Mouse (Mus musculus): ENCODE measurements around the gene Gm13119.
A peak's percentile ranks its signal among the peaks of the same experiment; 100 is the strongest.
"Not testable (repeated sequence)": the region's sequence is repeated elsewhere in the genome, so short reads cannot be mapped to it uniquely, and the experiment has no call there.

Gm13119 gene

GRCm38 (mm10) chr4:144357642-144358041 is at the start of gene Gm13119:
Gene Gm13119 (plus strand): TSS chr4:144357942.
- not testable (repeated sequence) for DNase-seq

GRCm38 (mm10) chr4:144312666-144313460 is 44.9 kb upstream of the Gm13119 start:
- DNase-seq = not testable (repeated sequence)

DNA sequence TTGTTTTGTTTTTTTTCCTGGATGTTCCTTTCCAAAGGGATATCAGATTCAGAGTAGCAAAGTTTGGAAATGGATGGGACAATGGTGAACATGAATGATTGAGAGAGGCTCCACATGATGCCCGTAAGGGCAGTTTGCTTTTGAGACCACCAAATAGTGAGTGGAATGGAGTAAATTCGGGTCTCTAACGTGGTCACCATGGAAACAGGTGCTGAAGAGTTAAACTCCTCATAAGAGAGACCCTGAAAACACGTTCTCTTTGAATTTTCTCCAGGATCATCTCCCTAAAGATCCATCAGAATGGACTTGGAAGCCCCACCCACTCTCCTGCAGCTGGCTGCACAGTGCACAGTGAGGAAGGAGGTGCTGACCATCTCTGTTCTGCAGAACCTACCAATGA is 27.8 kb upstream of the Gm13119 start, which contains the start of gene Gm13128:
Gene Gm13128, plus strand, starts transcription at position 301 of the 400 bp plus-strand sequence.
- DNase-seq = not testable (repeated sequence)

DNA sequence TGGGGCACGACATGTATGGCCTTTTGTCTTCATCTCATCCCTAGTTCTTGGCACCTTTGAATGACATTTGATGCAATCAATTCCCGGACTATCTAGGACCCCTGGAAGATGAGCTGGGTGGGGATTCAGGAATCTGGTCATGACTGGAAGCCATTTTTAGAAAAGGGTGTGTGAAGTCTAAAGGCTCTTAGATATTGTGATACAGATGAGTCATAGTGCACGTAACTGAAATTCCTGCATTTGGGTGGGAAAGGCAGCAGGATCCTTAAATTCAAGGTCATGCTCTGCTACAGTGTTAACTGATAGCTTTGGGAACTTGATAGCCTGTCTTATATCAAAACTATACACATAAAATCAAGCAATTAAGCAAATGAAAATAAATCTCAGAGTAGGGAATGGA is 21.9 kb upstream of the Gm13119 start:
- DNase-seq = not testable (repeated sequence)

DNA sequence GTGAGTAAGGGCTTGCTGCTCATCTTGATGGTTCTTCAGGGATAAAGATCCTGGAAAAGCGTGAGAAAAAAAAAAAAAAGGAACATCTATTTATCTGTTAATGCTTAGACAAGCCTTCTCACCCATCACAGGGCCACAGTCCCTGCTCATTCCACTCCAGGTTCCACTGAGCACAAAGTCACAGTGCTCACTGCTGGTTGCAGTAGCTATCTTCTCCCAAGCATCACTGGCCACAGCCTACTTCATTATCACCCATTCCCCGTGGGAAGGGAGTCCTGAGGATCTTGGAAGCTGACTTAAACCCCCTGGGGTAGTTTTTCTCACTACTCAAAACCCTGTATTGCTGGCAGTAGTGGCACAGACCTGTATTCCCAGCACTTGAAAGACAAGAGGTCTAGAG is 20.2 kb downstream of the Gm13119 start, which contains the start of gene Pramef20:
Gene Pramef20, minus strand, starts transcription at position 23 of the 400 bp plus-strand sequence.
- no peak for DNase-seq

- no peak for DNase-seq
Observed at GRCm38 (mm10) chr4:144396316-144396715, 38.6 kb downstream of the Gm13119 start.

GRCm38 (mm10) chr4:144402712-144403111 is 45.0 kb downstream of the Gm13119 start:
- no peak for DNase-seq

- peak; percentile 4 for DNase-seq
Observed at GRCm38 (mm10) chr4:144404456-144405086, 46.8 kb downstream of the Gm13119 start.

DNA sequence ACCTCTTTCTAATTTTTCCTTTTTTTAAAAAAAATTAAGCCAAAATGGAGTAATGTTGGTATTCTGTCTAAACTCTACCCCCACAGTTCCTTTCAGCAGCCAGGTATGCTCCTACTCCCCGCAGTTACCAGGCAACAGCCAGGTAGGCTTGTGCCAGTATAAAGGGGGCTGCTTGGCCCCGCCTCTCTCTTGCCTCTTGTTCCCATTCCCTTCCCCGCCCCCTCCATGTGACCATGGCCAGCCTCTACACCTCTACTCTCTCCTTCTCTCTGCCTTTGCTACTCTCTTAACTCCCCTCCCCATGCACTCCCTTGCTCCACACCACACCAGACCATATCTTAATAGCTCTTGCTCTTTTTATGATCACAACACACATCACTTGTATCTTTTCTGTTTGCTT is 48.5 kb downstream of the Gm13119 start:
- no peak for DNase-seq

GRCm38 (mm10) chr4:144408290-144408689 is 50.5 kb downstream of the Gm13119 start, which contains the start of gene Pramef12:
Gene Pramef12 (minus strand): TSS chr4:144408464.
- no peak for DNase-seq
